Mouse (Mus musculus) lung, postnatal 14 days (tissue): ENCODE results near the gene Arel1.

Source experiments
- DNase-seq: peaks from one replicate; pipeline ENCODE4 v3.0.0; 2021

The Arel1 gene

GRCm38 (mm10) chr12:84948584-84949285 is 22.0 kb downstream of the Arel1 start:
- DNase-seq, result no peak

GRCm38 (mm10) chr12:84947894-84948583 is 22.7 kb downstream of the Arel1 start:
- DNase-seq, result no peak

- DNase-seq, result no peak
Measured at GRCm38 (mm10) chr12:84944813-84945553, 25.7 kb downstream of the Arel1 start.

- no peak for DNase-seq
Measured at GRCm38 (mm10) chr12:84944150-84944812, 26.4 kb downstream of the Arel1 start.

- DNase-seq, result no peak
Measured at GRCm38 (mm10) chr12:84943006-84943952, 27.4 kb downstream of the Arel1 start.

GRCm38 (mm10) chr12:84941717-84942116 is 29.0 kb downstream of the Arel1 start:
- no peak for DNase-seq

GRCm38 (mm10) chr12:84940343-84940742 is 30.4 kb downstream of the Arel1 start:
- DNase-seq, result no peak

- no peak for DNase-seq
Measured at GRCm38 (mm10) chr12:84939117-84939516, 31.6 kb downstream of the Arel1 start.

- no peak for DNase-seq
Measured at GRCm38 (mm10) chr12:84935343-84935742, 35.4 kb downstream of the Arel1 start.

GRCm38 (mm10) chr12:84932210-84932609 is 38.5 kb downstream of the Arel1 start:
- DNase-seq, result no peak

GRCm38 (mm10) chr12:84926542-84926941 is 44.2 kb downstream of the Arel1 start:
- no peak for DNase-seq

- DNase-seq, result no peak
Measured at GRCm38 (mm10) chr12:84924324-84924723, 46.4 kb downstream of the Arel1 start.

- DNase-seq, result no peak
Measured at GRCm38 (mm10) chr12:84921881-84922419, 48.8 kb downstream of the Arel1 start.

GRCm38 (mm10) chr12:84918809-84919208 is 51.9 kb downstream of the Arel1 start:
- DNase-seq, result no peak

- DNase-seq, result no peak
Measured at GRCm38 (mm10) chr12:84917799-84918198, 52.9 kb downstream of the Arel1 start.

- no peak for DNase-seq
Measured at GRCm38 (mm10) chr12:84914959-84915358, 55.7 kb downstream of the Arel1 start.

- peak; percentile 29 for DNase-seq
Measured at GRCm38 (mm10) chr12:84912652-84913104, 58.0 kb downstream of the Arel1 start.

- DNase-seq, result no peak
Measured at GRCm38 (mm10) chr12:84911640-84912039, 59.1 kb downstream of the Arel1 start.

GRCm38 (mm10) chr12:84910066-84910465 is 60.6 kb downstream of the Arel1 start:
- no peak for DNase-seq

- DNase-seq, result peak; percentile 54
Measured at GRCm38 (mm10) chr12:84907627-84908480, 62.8 kb downstream of the Arel1 start.
